Mouse (Mus musculus): Measurements from ENCODE around the gene Defb41.
"Not testable (repeated sequence)": the region's sequence is repeated elsewhere in the genome, so short reads cannot be mapped to it uniquely, and the experiment has no call there.

Gene Defb41

DNA sequence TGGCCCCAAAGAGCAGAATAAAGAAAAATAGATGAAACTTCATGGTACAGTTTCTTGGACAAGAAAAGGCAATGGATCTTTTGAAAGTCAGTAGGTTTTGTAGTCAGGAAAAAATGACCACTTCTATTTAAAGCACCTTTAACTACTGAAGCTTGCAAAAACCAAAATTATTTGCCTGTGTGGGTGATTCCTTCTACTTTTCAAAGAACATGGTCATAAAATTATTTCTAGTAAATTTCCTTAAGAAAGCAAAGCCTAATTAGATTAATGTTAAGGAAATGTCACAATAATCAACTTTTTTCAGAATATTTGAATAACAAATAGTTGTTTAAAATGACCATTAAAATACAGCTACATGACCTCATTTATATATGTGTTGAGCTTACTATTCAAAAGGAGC is at the start of gene Defb41:
Gene Defb41, minus strand, starts transcription at position 101 of the 400 bp plus-strand sequence.
- in situ Hi-C loops (cut with MboI; ENCODE audit: low sequenced_read_pairs), result no loop called here

DNA sequence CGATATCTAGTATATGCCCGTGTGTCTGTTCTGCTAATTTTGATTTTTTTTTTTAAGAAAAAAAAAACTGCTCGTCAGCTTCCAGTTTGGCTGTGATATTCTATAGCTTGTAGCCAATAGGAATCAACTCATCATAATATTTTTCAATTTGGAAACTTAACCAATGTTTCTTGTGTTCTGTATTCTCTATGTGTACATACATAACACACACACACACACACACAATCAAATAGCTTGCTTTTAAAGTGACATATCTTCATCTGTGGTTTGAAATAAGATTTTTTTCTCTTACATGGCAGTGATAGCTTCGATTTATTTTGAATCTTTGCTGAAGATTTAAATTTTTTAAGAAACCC is 43.5 kb upstream of the Defb41 start:
- in situ Hi-C loops (cut with MboI; ENCODE audit: low sequenced_read_pairs), result no loop called here

- in situ Hi-C loops (cut with MboI; ENCODE audit: low sequenced_read_pairs), result no loop called here
Measured at GRCm38 (mm10) chr1:18307545-18308473, 42.9 kb upstream of the Defb41 start.

DNA sequence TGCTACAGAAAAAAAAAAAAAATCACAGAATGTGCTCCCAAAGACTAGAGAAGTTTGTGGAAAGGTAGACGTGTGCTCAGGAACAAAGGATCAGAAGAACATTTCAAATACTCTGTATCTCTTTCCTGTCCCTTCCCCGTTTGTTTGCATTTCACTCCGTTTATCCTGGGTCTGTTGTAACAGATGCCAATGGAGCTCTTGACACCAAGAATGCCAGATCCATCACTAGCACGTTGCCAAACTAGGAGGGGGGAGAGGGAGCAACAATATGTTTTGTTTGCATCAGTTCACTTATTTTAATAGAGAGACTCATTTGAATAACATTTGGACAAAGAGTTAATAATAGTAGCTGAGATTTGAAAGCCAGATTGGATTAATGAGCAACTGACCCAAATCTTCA is 27.6 kb upstream of the Defb41 start:
- in situ Hi-C loops (cut with MboI; ENCODE audit: low sequenced_read_pairs), result no loop called here

DNA sequence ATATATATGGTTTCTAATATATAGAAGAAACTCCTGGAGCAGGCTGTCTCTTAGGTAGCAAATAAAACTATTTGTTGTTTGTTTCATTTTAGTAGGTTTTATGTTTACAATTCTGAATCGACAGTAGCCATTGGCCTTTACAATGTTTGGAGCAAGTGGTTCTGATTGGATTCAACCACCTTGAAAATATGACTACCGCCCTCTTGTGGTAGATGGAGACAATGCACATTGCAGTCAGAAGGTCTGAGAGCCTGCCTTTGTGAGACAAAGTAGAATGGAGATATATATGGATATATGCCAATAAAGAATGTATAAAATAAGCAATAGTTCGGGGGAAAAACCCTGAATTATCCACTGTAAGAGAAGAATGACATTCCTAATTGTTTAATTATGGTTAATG is 23.9 kb upstream of the Defb41 start:
- in situ Hi-C loops (cut with MboI; ENCODE audit: low sequenced_read_pairs), result no loop called here

DNA sequence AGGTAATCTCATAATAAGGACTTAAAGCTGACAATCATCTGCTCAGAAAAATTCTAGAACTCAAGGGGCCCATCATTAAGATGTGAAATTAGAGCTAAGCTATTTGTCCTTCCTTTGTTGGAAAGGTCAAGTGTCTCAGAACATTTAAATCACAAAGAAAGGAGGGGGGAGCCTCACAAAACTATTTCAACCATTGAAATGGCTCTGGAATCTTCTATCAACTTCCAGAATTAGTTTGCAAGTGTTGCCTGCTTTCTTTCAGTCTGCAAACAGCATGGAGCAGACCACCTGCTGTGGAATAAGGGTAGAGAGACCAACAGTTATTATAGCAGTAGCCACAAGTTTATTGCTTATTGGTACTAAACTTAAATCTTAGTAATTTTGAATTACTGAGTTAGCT is 22.4 kb upstream of the Defb41 start:
- in situ Hi-C loops (cut with MboI; ENCODE audit: low sequenced_read_pairs), result no loop called here

DNA sequence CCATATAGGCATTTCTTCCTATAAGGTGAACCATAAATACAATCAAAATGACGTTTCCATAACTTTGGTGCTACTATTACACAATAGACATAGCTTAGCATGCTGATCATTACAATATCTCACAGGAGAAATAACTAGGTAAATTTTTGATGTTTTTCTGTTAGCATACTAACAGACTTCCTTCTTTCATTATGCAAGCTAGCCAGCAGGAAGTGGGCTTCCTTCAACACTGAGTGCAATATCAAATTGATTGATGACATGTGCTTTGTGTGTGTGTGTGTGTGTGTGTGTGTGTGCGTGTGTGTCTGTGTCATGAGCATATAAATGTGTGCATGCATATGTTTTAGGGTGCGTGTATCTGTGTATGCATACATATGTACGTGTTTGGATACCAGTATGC is 6.2 kb upstream of the Defb41 start:
- in situ Hi-C loops (cut with MboI; ENCODE audit: low sequenced_read_pairs), result no loop called here

GRCm38 (mm10) chr1:18268845-18269244 is 3.9 kb upstream of the Defb41 start:
- in situ Hi-C loops (cut with MboI; ENCODE audit: low sequenced_read_pairs), result no loop called here

DNA sequence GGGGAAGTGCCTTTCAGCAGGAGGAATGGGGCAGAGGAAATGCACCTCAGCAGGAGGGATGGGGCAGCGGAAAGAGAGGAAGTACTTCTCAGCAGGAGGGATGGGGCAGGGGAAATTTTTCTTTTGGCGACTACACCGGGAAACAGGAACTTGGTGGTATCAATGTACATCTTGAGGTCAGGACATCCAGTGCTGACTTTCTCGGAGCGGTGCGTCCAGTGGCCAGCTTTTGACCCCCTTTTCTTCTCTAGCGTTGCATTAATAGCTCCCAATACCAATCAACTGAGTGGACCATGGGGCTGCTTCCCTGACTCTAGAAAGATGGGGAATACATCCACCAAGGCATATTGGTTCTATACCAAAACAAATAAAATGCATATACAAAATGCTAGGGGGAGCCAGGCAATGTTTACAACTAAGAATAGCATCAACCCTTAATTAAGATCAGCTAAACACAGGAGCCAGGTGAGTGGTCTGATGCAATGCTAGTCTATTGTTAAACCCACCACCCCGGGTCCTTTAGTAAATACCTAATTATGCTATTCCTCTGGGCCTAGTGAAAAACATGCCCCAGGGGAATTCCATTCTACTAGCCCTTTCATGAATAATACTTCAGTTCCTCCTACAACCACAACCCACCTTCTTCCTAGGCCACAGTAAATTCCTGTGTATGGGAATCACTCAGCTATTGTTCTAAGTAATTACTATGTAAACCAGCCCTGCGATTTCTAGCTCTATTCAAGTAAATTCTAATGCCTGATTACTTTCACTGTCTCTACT is 18.9 kb downstream of the Defb41 start:
- in situ Hi-C loops (cut with MboI; ENCODE audit: low sequenced_read_pairs), result not testable (repeated sequence)

- in situ Hi-C loops (cut with MboI; ENCODE audit: low sequenced_read_pairs), result no loop called here
Measured at GRCm38 (mm10) chr1:18237343-18237742, 27.6 kb downstream of the Defb41 start, which contains the start of gene Defb18. TSS of gene Defb18 (minus strand) at chr1:18237443.

- in situ Hi-C loops (cut with MboI; ENCODE audit: low sequenced_read_pairs), result no loop called here
Measured at GRCm38 (mm10) chr1:18223385-18223945, 41.5 kb downstream of the Defb41 start.

All from CH12F3 (cell line).